Mouse (Mus musculus) heart, embryonic 15.5 days (tissue): ENCODE data around the gene Mtfp1. TPM values are rescaled to one million over a fixed set of nuclear protein-coding genes. Genes with fewer than 3 reads are reported as not detected.

Experiments
- ATAC-seq: fragments of 200-750 bp; cut with Nextera tagmentation; replicated peaks from 2 replicates; pipeline ENCODE4 v1.8.0; 2017; ENCODE audit warnings: low read depth, moderate TSS enrichment; ENCODE audit not compliant: insufficient number of reproducible peaks, insufficient read depth, low FRiP score
- H3K27ac ChIP-seq: fragments of 300-500 bp; sonication (generic); 2 replicates; pipeline ENCODE4 v1.5.1; 2015; ENCODE audit warnings: mild to moderate bottlenecking, inconsistent platforms
- H3K27me3 ChIP-seq: fragments of 300-500 bp; sonication (generic); 2 replicates; pipeline ENCODE4 v1.6.1; 2015; ENCODE audit warnings: inconsistent platforms
- H3K36me3 ChIP-seq: fragments of 300-500 bp; sonication (generic); 2 replicates; pipeline ENCODE4 v1.6.1; 2015; ENCODE audit warnings: mild to moderate bottlenecking, inconsistent platforms
- H3K4me1 ChIP-seq: fragments of 300-500 bp; sonication (generic); replicated peaks from 2 replicates; pipeline ENCODE4 v1.6.1; 2015; ENCODE audit warnings: inconsistent platforms
- H3K4me2 ChIP-seq: fragments of 300-500 bp; sonication (generic); 2 replicates; pipeline ENCODE4 v1.6.1; 2015; ENCODE audit warnings: inconsistent platforms, mild to moderate bottlenecking, moderate library complexity
- H3K4me3 ChIP-seq: fragments of 300-500 bp; sonication (generic); 2 replicates; pipeline ENCODE4 v1.5.1; 2015; ENCODE audit warnings: mild to moderate bottlenecking, inconsistent platforms
- H3K9ac ChIP-seq: fragments of 300-500 bp; sonication (generic); 2 replicates; pipeline ENCODE4 v1.6.1; 2015; ENCODE audit warnings: mild to moderate bottlenecking, inconsistent platforms
- H3K9me3 ChIP-seq: fragments of 300-500 bp; sonication (generic); replicated peaks from 2 replicates; pipeline ENCODE4 v1.6.1; 2016; ENCODE audit warnings: inconsistent platforms
- WGBS: fragments of 180-500 bp; shearing (Covaris S2); methylation state at CpG from one replicate; pipeline ENCODE4 v1.1.7; 2015; ENCODE audit warnings: mixed read lengths; 5-methylcytosine and 5-hydroxymethylcytosine counted together
- polyA plus RNA-seq: library from polyadenylated mRNA; unstranded; fragments of >200 nt; fragmentation: Nextera tagmentation; extraction: Ambion mirVana; gene quantifications from 2 replicates; pipeline ENCODE4 v1.2.1, GENCODE M21; 2015

Gene Mtfp1
- polyA plus RNA-seq, 1 experiment from 2014 or later, result 32.8 TPM

- H3K27me3 ChIP-seq, result no peaks in the 10 kb centered on the region
- no peaks in the 10 kb centered on the region for H3K9me3 ChIP-seq
- H3K4me1 ChIP-seq, result peaks cover 30% of the 10 kb centered on the region
- H3K4me3 ChIP-seq, result no peak overlapping the region
- ATAC-seq, result no peak
- no peak overlapping the region for H3K27ac ChIP-seq
- 65% methylated on average over 8 of the region's 8 CpGs for WGBS
- H3K36me3 ChIP-seq, result no peaks in the 10 kb centered on the region
- no peak overlapping the region for H3K9ac ChIP-seq
- no peak overlapping the region for H3K4me2 ChIP-seq
These were observed 2.9 kb upstream of the Mtfp1 start for GRCm38 (mm10) chr11:4098120-4098519.

GRCm38 (mm10) chr11:4097091-4097621 is 1.9 kb upstream of the Mtfp1 start:
- Histone ChIP-seq H3K4me1 (peaks cover 30% of the 10 kb centered on the region), H3K9ac (peak overlapping the region; percentile 75), H3K4me2 (peak overlapping the region; percentile 83), H3K9me3 (no peaks in the 10 kb centered on the region), H3K27me3 (no peaks in the 10 kb centered on the region), H3K27ac (peak overlapping the region; percentile 92), H3K36me3 (peaks cover 5% of the 10 kb centered on the region), H3K4me3 (peak overlapping the region; percentile 68)
- ATAC-seq, result no peak
- WGBS, result 34% methylated on average over 10 of the region's 10 CpGs

GRCm38 (mm10) chr11:4096054-4096984 is 1.1 kb upstream of the Mtfp1 start:
- peak overlapping the region; percentile 68 for H3K4me3 ChIP-seq
- peaks cover 30% of the 10 kb centered on the region for H3K4me1 ChIP-seq
- peaks cover 12% of the 10 kb centered on the region for H3K36me3 ChIP-seq
- 3% methylated on average over 45 of the region's 45 CpGs for WGBS
- H3K4me2 ChIP-seq, result peak overlapping the region; percentile 83
- H3K27ac ChIP-seq, result peak overlapping the region; percentile 92
- no peaks in the 10 kb centered on the region for H3K27me3 ChIP-seq
- no peaks in the 10 kb centered on the region for H3K9me3 ChIP-seq
- peak; percentile 94 for ATAC-seq
- peak overlapping the region; percentile 75 for H3K9ac ChIP-seq

GRCm38 (mm10) chr11:4094378-4095170 is 671 bp downstream of the Mtfp1 start:
- no peaks in the 10 kb centered on the region for H3K9me3 ChIP-seq
- peak overlapping the region; percentile 83 for H3K4me2 ChIP-seq
- H3K4me3 ChIP-seq, result peak overlapping the region; percentile 68
- H3K9ac ChIP-seq, result peak overlapping the region; percentile 59
- peaks cover 30% of the 10 kb centered on the region for H3K4me1 ChIP-seq
- ATAC-seq, result no peak
- H3K27me3 ChIP-seq, result no peaks in the 10 kb centered on the region
- peak overlapping the region; percentile 92 for H3K27ac ChIP-seq
- WGBS, result 8% methylated on average over 24 of the region's 24 CpGs
- peaks cover 20% of the 10 kb centered on the region for H3K36me3 ChIP-seq

GRCm38 (mm10) chr11:4093459-4094377 is 1.5 kb downstream of the Mtfp1 start:
- no peak overlapping the region for H3K27ac ChIP-seq
- H3K4me2 ChIP-seq, result peak overlapping the region; percentile 83
- no peak overlapping the region for H3K9ac ChIP-seq
- H3K9me3 ChIP-seq, result no peaks in the 10 kb centered on the region
- peaks cover 30% of the 10 kb centered on the region for H3K4me1 ChIP-seq
- H3K4me3 ChIP-seq, result peak overlapping the region; percentile 68
- WGBS, result 73% methylated on average over 18 of the region's 18 CpGs
- peaks cover 20% of the 10 kb centered on the region for H3K36me3 ChIP-seq
- ATAC-seq, result no peak
- H3K27me3 ChIP-seq, result no peaks in the 10 kb centered on the region

GRCm38 (mm10) chr11:4087267-4087666 is 8.0 kb downstream of the Mtfp1 start:
- Histone ChIP-seq H3K4me2 (no peak overlapping the region), H3K27ac (no peak overlapping the region), H3K9ac (no peak overlapping the region), H3K36me3 (peaks cover 17% of the 10 kb centered on the region), H3K4me1 (no peaks in the 10 kb centered on the region), H3K9me3 (no peaks in the 10 kb centered on the region), H3K27me3 (no peaks in the 10 kb centered on the region; the same call in 1 of the 2 replicates), H3K4me3 (no peak overlapping the region)
- no peak for ATAC-seq
- 49% methylated on average over 2 of the region's 2 CpGs for WGBS

- Histone ChIP-seq H3K27me3 (no peaks in the 10 kb centered on the region; the same call in 1 of the 2 replicates), H3K9ac (no peak overlapping the region), H3K4me3 (no peak overlapping the region), H3K27ac (no peak overlapping the region), H3K4me2 (no peak overlapping the region), H3K4me1 (no peaks in the 10 kb centered on the region), H3K36me3 (peaks cover 7% of the 10 kb centered on the region), H3K9me3 (no peaks in the 10 kb centered on the region)
- WGBS, result 35% methylated on average over 1 of the region's 1 CpGs
- no peak for ATAC-seq
These were observed 9.0 kb downstream of the Mtfp1 start for GRCm38 (mm10) chr11:4086246-4086645.

GRCm38 (mm10) chr11:4083316-4084078 is 11.7 kb downstream of the Mtfp1 start:
- no peaks in the 10 kb centered on the region for H3K9me3 ChIP-seq
- WGBS, result 41% methylated on average over 5 of the region's 5 CpGs
- no peak overlapping the region for H3K4me3 ChIP-seq
- no peak overlapping the region for H3K4me2 ChIP-seq
- H3K36me3 ChIP-seq, result no peaks in the 10 kb centered on the region
- H3K9ac ChIP-seq, result no peak overlapping the region
- no peaks in the 10 kb centered on the region for H3K4me1 ChIP-seq
- no peak overlapping the region for H3K27ac ChIP-seq
- ATAC-seq, result no peak
- H3K27me3 ChIP-seq, result no peaks in the 10 kb centered on the region; the same call in 1 of the 2 replicates

GRCm38 (mm10) chr11:4080219-4080618 is 15.0 kb downstream of the Mtfp1 start:
- H3K4me3 ChIP-seq, result no peak overlapping the region
- 8% methylated on average over 4 of the region's 4 CpGs for WGBS
- no peaks in the 10 kb centered on the region for H3K36me3 ChIP-seq
- no peak for ATAC-seq
- no peak overlapping the region for H3K4me2 ChIP-seq
- no peaks in the 10 kb centered on the region for H3K9me3 ChIP-seq
- peaks cover under 1% of the 10 kb centered on the region for H3K27me3 ChIP-seq
- H3K27ac ChIP-seq, result no peak overlapping the region
- H3K4me1 ChIP-seq, result no peaks in the 10 kb centered on the region
- H3K9ac ChIP-seq, result no peak overlapping the region
